Mouse (Mus musculus): ENCODE results near the gene Elfn1.

- no peak for TF ChIP-seq CTCF (IDR thresholded peaks at IDR 0.05; ENCODE audit: low read depth, low read length)
- TF ChIP-seq POLR2A (IDR thresholded peaks at IDR 0.05; ENCODE audit: extremely low read depth, insufficient read depth, low read length), result no peak
These were observed 28.7 kb downstream of the Elfn1 start for GRCm38 (mm10) chr5:139936431-139936830.

All from liver, adult 2 months (tissue).